Mouse (Mus musculus) liver, embryonic 12.5 days (tissue): ENCODE measurements at regions not wholly inside any gene's neighbourhood (a gene's known extent, or its start where the extent isn't known, plus 50 kb on each side); places are given as distances from the start of the nearest gene placed in this dataset.

Experiments
- ATAC-seq: fragments of 200-750 bp; cut with Nextera tagmentation; 2 replicates; pipeline ENCODE4 v1.8.0; 2017; ENCODE audit warnings: moderate number of reproducible peaks, mild to moderate bottlenecking, moderate library complexity
- H3K27ac ChIP-seq: fragments of 300-500 bp; sonication (generic); 2 replicates; pipeline ENCODE4 v1.5.1; 2016; ENCODE audit warnings: mild to moderate bottlenecking
- H3K27me3 ChIP-seq: fragments of 300-500 bp; sonication (generic); replicated peaks from 2 replicates; pipeline ENCODE4 v1.6.1; 2016; ENCODE audit warnings: mild to moderate bottlenecking, moderate library complexity
- H3K36me3 ChIP-seq: fragments of 300-500 bp; sonication (generic); 2 replicates; pipeline ENCODE4 v1.6.1; 2016; ENCODE audit warnings: mild to moderate bottlenecking, moderate library complexity
- H3K4me1 ChIP-seq: fragments of 300-500 bp; sonication (generic); 2 replicates; pipeline ENCODE4 v1.6.1; 2016
- H3K4me2 ChIP-seq: fragments of 300-500 bp; sonication (generic); 2 replicates; pipeline ENCODE4 v1.6.1; 2016; ENCODE audit warnings: mild to moderate bottlenecking, moderate library complexity
- H3K4me3 ChIP-seq: fragments of 300-500 bp; sonication (generic); 2 replicates; pipeline ENCODE4 v1.5.1; 2016; ENCODE audit warnings: mild to moderate bottlenecking, moderate library complexity
- H3K9ac ChIP-seq: fragments of 300-500 bp; sonication (generic); 2 replicates; pipeline ENCODE4 v1.6.1; 2016; ENCODE audit warnings: mild to moderate bottlenecking, moderate library complexity
- H3K9me3 ChIP-seq: fragments of 300-500 bp; sonication (generic); replicated peaks from 2 replicates; pipeline ENCODE4 v1.6.1; 2016; ENCODE audit warnings: mild to moderate bottlenecking, moderate library complexity
- WGBS: fragments of 180-500 bp; shearing (Covaris S2); methylation state at CpG from one replicate; pipeline ENCODE4 v1.1.7; 2016; ENCODE audit not compliant: insufficient replicate concordance; 5-methylcytosine and 5-hydroxymethylcytosine counted together

GRCm38 (mm10) chr2:79096532-79097251 is 158.5 kb upstream of the Itga4 start:
- WGBS, result 84% methylated on average over 3 of the region's 3 CpGs

DNA sequence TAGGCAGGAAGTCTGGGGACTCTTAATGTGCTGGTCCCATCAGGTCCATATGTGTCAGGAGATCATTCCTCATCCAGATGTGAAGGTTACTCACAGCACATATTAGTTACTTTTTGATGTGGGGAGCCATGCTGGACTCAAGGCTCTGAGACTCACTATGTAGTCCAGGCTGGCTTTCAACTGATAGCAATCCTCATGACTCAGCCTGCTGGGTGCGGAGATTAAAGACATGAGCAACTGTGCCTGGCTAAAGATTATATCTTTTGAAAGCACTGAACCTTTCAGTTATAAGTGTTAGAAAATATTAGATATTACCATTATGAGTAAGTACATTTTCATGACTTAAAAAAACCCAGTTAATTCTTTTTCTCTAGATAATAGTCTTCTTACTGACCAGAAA is 155.6 kb upstream of the Itga4 start:
- Histone ChIP-seq H3K9me3 (no peaks in the 10 kb centered on the region), H3K36me3 (no peaks in the 10 kb centered on the region), H3K9ac (no peak overlapping the region), H3K27ac (no peak overlapping the region), H3K4me3 (no peak overlapping the region), H3K27me3 (no peaks in the 10 kb centered on the region), H3K4me1 (peaks cover 20% of the 10 kb centered on the region), H3K4me2 (no peak overlapping the region)
- WGBS, result 33% methylated on average over 1 of the region's 1 CpGs
- peak; percentile 96 for ATAC-seq

More at GRCm38 (mm10) chr2:79096532-79097251, 158.5 kb upstream of the Itga4 start:
- no peak overlapping the region for H3K4me2 ChIP-seq
- no peaks in the 10 kb centered on the region for H3K36me3 ChIP-seq
- no peak overlapping the region for H3K9ac ChIP-seq
- H3K4me3 ChIP-seq, result no peak overlapping the region
- no peaks in the 10 kb centered on the region for H3K9me3 ChIP-seq
- ATAC-seq, result no peak
- H3K4me1 ChIP-seq, result peaks cover 20% of the 10 kb centered on the region
- H3K27ac ChIP-seq, result no peak overlapping the region
- H3K27me3 ChIP-seq, result no peaks in the 10 kb centered on the region

DNA sequence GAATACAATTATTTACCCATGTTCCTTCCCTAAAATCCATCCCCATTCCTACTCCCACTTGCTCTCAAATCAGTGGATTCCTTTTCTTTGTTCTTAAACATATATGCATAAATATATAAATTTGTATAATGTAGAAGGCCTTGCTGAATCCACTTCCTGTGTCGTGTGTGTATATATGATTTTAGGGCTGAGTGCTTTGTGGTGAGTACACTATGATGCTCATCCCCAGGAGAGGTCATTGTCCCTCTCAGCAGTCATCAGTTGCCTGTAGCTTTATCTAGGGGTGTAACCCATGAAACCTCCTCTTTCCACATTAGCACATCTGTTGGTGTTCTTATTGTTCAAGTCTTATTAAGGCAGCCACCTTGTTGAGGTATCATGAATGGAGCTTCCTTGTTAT is 143.6 kb upstream of the Itga4 start:
- Histone ChIP-seq H3K9ac (no peak overlapping the region), H3K4me2 (no peak overlapping the region), H3K4me3 (no peak overlapping the region), H3K27ac (no peak overlapping the region), H3K9me3 (no peaks in the 10 kb centered on the region), H3K4me1 (peaks cover 9% of the 10 kb centered on the region), H3K27me3 (no peaks in the 10 kb centered on the region), H3K36me3 (no peaks in the 10 kb centered on the region)
- ATAC-seq, result no peak
- 71% methylated on average over 1 of the region's 1 CpGs for WGBS

GRCm38 (mm10) chr2:79112076-79112475 is 143.2 kb upstream of the Itga4 start:
- 34% methylated on average over 1 of the region's 1 CpGs for WGBS
- Histone ChIP-seq H3K9me3 (no peaks in the 10 kb centered on the region), H3K4me2 (no peak overlapping the region), H3K4me3 (no peak overlapping the region), H3K27ac (no peak overlapping the region), H3K4me1 (peaks cover 9% of the 10 kb centered on the region), H3K36me3 (no peaks in the 10 kb centered on the region), H3K27me3 (no peaks in the 10 kb centered on the region), H3K9ac (no peak overlapping the region)
- ATAC-seq, result no peak

- Histone ChIP-seq H3K9me3 (no peaks in the 10 kb centered on the region), H3K27me3 (no peaks in the 10 kb centered on the region), H3K4me2 (peak overlapping the region; percentile 52), H3K36me3 (no peaks in the 10 kb centered on the region), H3K4me3 (no peak overlapping the region), H3K9ac (peak overlapping the region; percentile 32; the same call in 1 of the 2 replicates), H3K27ac (peak overlapping the region; percentile 72), H3K4me1 (peaks cover 34% of the 10 kb centered on the region)
- WGBS, result 50% methylated on average over 6 of the region's 6 CpGs
- peak; percentile 93 for ATAC-seq
Observed at GRCm38 (mm10) chr2:79120610-79121345, 134.4 kb upstream of the Itga4 start.

DNA sequence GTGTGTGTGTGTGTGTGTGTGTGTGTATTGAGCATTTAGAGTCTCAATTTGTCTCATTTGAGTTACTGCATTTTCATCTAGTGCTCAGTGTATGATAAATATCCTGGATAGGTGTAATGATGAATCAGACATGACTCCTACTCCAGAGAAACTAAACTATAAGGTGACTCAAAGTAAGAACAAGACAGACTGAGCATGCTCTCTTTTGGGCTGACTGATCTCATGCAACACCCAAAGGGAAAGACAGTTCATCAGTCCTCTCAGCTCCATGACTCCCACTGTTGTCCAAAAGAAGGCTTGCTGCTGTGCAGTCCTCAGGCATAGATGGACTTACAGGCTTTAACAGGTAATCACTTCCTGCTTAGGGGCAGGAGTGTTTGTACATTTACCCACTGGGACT is 132.7 kb upstream of the Itga4 start:
- no peak for ATAC-seq
- H3K4me1 ChIP-seq, result peaks cover 50% of the 10 kb centered on the region
- H3K4me3 ChIP-seq, result no peak overlapping the region
- no peak overlapping the region for H3K4me2 ChIP-seq
- no peaks in the 10 kb centered on the region for H3K36me3 ChIP-seq
- no peak overlapping the region for H3K27ac ChIP-seq
- no peak overlapping the region for H3K9ac ChIP-seq
- H3K9me3 ChIP-seq, result no peaks in the 10 kb centered on the region
- H3K27me3 ChIP-seq, result no peaks in the 10 kb centered on the region

- no peak overlapping the region for H3K4me2 ChIP-seq
- 75% methylated on average over 5 of the region's 5 CpGs for WGBS
- H3K4me3 ChIP-seq, result no peak overlapping the region
- H3K36me3 ChIP-seq, result no peaks in the 10 kb centered on the region
- peaks cover 60% of the 10 kb centered on the region for H3K4me1 ChIP-seq
- H3K27ac ChIP-seq, result no peak overlapping the region
- no peak for ATAC-seq
- no peaks in the 10 kb centered on the region for H3K9me3 ChIP-seq
- H3K27me3 ChIP-seq, result no peaks in the 10 kb centered on the region
- no peak overlapping the region for H3K9ac ChIP-seq
Observed at GRCm38 (mm10) chr2:79124272-79124976, 130.8 kb upstream of the Itga4 start.

- Histone ChIP-seq H3K27me3 (no peaks in the 10 kb centered on the region), H3K4me1 (peaks cover 59% of the 10 kb centered on the region), H3K9me3 (no peaks in the 10 kb centered on the region), H3K4me3 (no peak overlapping the region), H3K9ac (peak overlapping the region; percentile 14; the same call in 1 of the 2 replicates), H3K27ac (peak overlapping the region; percentile 76), H3K4me2 (peak overlapping the region; percentile 40), H3K36me3 (no peaks in the 10 kb centered on the region)
- ATAC-seq, result peak; percentile 80
- WGBS, result 8% methylated on average over 6 of the region's 6 CpGs
Observed at GRCm38 (mm10) chr2:79126170-79126879, 128.9 kb upstream of the Itga4 start.

DNA sequence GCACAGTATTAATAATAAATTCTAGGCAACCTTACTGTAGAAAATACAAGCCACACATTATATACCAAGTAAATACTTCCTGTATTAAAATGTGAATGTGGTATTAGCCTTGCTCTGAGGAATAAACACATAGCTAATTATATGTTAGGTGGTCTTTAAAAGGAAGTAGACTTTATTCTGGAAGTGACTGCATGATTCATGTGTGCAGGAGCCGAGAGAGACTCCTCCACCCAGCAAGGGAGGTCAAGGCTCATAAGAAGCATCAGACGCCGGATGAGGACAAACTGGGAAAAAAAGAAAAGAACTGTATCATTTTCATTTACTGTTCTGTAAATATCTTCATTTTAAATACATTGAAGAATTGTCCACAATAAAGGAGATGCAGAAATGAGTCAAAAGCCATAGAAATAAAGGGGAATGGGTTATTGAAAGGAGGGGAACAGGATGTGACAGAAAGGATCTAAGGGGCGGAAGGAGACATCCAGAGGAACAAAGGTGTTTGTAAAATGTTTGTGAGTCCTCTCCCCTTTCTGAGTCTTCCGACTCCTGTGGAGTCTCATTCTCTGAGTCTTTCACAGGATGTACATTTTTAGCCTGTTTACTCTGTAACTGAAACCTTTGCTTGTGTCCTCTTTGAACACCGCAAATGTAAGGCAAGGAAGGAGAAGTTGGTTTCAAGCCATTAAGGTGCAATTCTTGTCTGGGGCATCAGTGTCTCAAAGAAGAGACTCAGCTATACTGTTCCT is 128.1 kb upstream of the Itga4 start:
- no peaks in the 10 kb centered on the region for H3K36me3 ChIP-seq
- no peaks in the 10 kb centered on the region for H3K9me3 ChIP-seq
- H3K4me1 ChIP-seq, result peaks cover 63% of the 10 kb centered on the region
- H3K4me3 ChIP-seq, result no peak overlapping the region
- WGBS, result 59% methylated on average over 6 of the region's 6 CpGs
- ATAC-seq, result no peak
- no peak overlapping the region for H3K9ac ChIP-seq
- H3K4me2 ChIP-seq, result no peak overlapping the region
- H3K27me3 ChIP-seq, result no peaks in the 10 kb centered on the region
- H3K27ac ChIP-seq, result peak overlapping the region; percentile 41; the same call in 1 of the 2 replicates

DNA sequence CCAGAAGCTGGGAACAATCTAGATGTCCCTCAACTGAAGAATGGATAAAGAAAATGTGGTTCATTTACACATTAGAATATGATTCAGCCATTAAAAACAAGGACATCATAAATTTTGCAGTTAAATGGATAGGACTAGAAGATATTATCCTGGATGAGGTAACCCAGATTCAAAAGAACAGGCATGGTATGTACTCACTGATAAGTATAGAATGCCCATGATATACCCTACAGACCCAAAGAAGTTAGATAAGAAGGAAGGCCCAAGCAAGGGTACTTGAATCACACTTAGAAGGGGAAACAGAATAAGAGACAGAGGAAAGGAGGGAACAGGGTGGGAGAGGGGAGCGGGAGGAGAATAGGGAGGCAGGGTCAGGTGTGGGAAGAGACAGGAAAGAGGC is 127.4 kb upstream of the Itga4 start:
- Histone ChIP-seq H3K9ac (no peak overlapping the region), H3K27me3 (no peaks in the 10 kb centered on the region), H3K4me1 (peaks cover 65% of the 10 kb centered on the region), H3K4me3 (no peak overlapping the region), H3K4me2 (peak overlapping the region; percentile 12; the same call in 1 of the 2 replicates), H3K27ac (0 out of 2 replicates have a peak overlapping the region, but pooled peaks have one; percentile 41), H3K9me3 (no peaks in the 10 kb centered on the region), H3K36me3 (no peaks in the 10 kb centered on the region)
- 65% methylated on average over 1 of the region's 1 CpGs for WGBS
- no peak for ATAC-seq

DNA sequence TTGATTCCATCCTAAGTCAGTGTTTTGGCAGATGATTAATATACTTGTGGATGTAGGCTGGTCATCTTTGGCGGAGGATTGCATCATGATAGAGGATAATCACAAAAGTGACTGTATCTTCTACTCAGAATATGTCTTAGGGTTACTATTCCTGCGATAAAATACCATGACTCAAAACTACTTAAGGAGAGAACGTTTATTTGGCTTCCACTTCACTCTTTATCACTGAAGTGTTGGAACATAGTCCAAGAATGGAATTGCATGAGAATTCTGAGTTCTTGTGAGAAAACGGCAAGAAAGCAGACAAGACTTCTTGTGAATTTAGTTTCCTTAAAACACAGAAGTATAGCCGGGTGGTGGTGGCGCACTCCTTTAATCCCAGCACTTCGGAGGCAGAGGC is 124.6 kb upstream of the Itga4 start:
- H3K4me1 ChIP-seq, result peaks cover 77% of the 10 kb centered on the region
- H3K4me3 ChIP-seq, result no peak overlapping the region
- no peaks in the 10 kb centered on the region for H3K36me3 ChIP-seq
- 80% methylated on average over 7 of the region's 7 CpGs for WGBS
- H3K27ac ChIP-seq, result peak overlapping the region; percentile 69
- no peaks in the 10 kb centered on the region for H3K27me3 ChIP-seq
- no peak overlapping the region for H3K9ac ChIP-seq
- no peaks in the 10 kb centered on the region for H3K9me3 ChIP-seq
- H3K4me2 ChIP-seq, result no peak overlapping the region
- ATAC-seq, result no peak
